Mouse (Mus musculus) lung, embryonic 14.5 days (tissue): ENCODE measurements around the gene Uhrf1bp1. TPM values are rescaled to one million over a fixed set of nuclear protein-coding genes. Genes with fewer than 3 reads are reported as not detected.

Experiments
- ATAC-seq: fragments of 200-750 bp; cut with Nextera tagmentation; 2 replicates; pipeline ENCODE4 v1.8.0; 2017; ENCODE audit warnings: mild to moderate bottlenecking, moderate TSS enrichment, moderate library complexity; ENCODE audit not compliant: insufficient read depth
- DNase-seq: peaks from one replicate; pipeline ENCODE4 v3.0.0-alpha.2; 2015
- H3K27ac ChIP-seq: fragments of 300-500 bp; sonication (generic); 2 replicates; pipeline ENCODE4 v1.5.1; 2014; ENCODE audit warnings: low read depth, mild to moderate bottlenecking, moderate library complexity
- H3K27me3 ChIP-seq: fragments of 300-500 bp; sonication (generic); 2 replicates; pipeline ENCODE4 v1.6.1; 2014; ENCODE audit warnings: low read length, control low read depth; ENCODE audit not compliant: insufficient read depth
- H3K36me3 ChIP-seq: fragments of 300-500 bp; sonication (generic); 2 replicates; pipeline ENCODE4 v1.6.1; 2014; ENCODE audit warnings: control low read depth; ENCODE audit not compliant: insufficient read depth
- H3K4me1 ChIP-seq: fragments of 300-500 bp; sonication (generic); 2 replicates; pipeline ENCODE4 v1.6.1; 2014; ENCODE audit warnings: antibody characterized with exemption, control low read depth; ENCODE audit not compliant: insufficient read depth
- H3K4me2 ChIP-seq: fragments of 300-500 bp; sonication (generic); 2 replicates; pipeline ENCODE4 v1.6.1; 2014; ENCODE audit warnings: mild to moderate bottlenecking
- H3K4me3 ChIP-seq: fragments of 300-500 bp; sonication (generic); 2 replicates; pipeline ENCODE4 v1.5.1; 2014; ENCODE audit warnings: low read depth, low read length
- H3K9ac ChIP-seq: fragments of 300-500 bp; sonication (generic); 2 replicates; pipeline ENCODE4 v1.6.1; 2014
- H3K9me3 ChIP-seq: fragments of 300-500 bp; sonication (generic); 2 replicates; pipeline ENCODE4 v1.6.1; 2016; ENCODE audit warnings: low read depth, low read length, control low read depth
- CTCF ChIP-seq: IDR thresholded peaks from 2 replicates; pipeline ENCODE4 v1.5.1; 2016; ENCODE audit warnings: antibody characterized with exemption, low read depth
- WGBS: fragments of 180-500 bp; shearing (Covaris S2); extraction: QIAGEN DNeasy Blood & Tissue Kit; methylation state at CpG from one replicate; pipeline ENCODE4 v1.1.7; 2014; 5-methylcytosine and 5-hydroxymethylcytosine counted together
- polyA plus RNA-seq: library from polyadenylated mRNA; unstranded; fragments of >200 nt; fragmentation: Nextera tagmentation; extraction: Ambion mirVana; gene quantifications from 2 replicates; pipeline ENCODE4 v1.2.1, GENCODE M21; 2014

Uhrf1bp1 gene
- polyA plus RNA-seq, 1 experiment from 2014 or later: 8.0 TPM

DNA sequence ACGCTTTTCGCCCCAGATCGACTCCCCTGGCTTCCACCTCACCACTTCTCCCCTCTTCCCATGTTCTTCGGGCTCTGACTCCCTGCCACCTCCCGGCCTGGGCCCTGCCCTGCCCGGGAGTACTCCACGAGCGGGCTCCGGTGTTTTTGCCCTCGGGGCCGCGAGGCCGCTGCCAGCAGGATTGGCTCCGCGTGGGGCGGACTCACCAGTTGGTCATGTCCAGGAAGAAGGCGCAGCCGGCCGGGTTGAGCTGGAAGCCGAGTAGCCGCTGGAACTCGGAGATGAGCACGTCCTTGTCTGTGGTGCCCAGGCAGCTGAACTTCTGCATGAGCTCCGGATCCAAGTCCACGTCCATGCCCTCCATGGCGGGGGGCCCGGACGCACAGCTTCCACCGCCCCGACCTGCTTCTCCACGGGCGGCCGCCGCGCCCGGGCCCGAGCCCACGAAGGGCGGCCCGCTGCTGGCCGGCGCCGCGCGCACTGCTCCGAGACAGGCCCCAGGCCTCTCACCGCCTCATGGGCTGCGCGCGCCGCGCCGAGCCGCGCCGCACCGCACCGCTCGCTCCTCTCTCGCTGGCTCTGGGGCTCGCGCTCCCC is 36.2 kb upstream of the Uhrf1bp1 start:
- Histone ChIP-seq H3K27me3 (no peaks in the 10 kb centered on the region), H3K4me2 (peak overlapping the region; percentile 96), H3K36me3 (no peaks in the 10 kb centered on the region), H3K9ac (peak overlapping the region; percentile 93), H3K27ac (peak overlapping the region; percentile 85), H3K4me3 (peak overlapping the region; percentile 93), H3K4me1 (peaks cover 11% of the 10 kb centered on the region), H3K9me3 (no peaks in the 10 kb centered on the region)
- ATAC-seq (peak; percentile 88), DNase-seq (peak; percentile 52)
- no peak for TF ChIP-seq CTCF
- 0% methylated on average over 58 of the region's 62 CpGs for WGBS

DNA sequence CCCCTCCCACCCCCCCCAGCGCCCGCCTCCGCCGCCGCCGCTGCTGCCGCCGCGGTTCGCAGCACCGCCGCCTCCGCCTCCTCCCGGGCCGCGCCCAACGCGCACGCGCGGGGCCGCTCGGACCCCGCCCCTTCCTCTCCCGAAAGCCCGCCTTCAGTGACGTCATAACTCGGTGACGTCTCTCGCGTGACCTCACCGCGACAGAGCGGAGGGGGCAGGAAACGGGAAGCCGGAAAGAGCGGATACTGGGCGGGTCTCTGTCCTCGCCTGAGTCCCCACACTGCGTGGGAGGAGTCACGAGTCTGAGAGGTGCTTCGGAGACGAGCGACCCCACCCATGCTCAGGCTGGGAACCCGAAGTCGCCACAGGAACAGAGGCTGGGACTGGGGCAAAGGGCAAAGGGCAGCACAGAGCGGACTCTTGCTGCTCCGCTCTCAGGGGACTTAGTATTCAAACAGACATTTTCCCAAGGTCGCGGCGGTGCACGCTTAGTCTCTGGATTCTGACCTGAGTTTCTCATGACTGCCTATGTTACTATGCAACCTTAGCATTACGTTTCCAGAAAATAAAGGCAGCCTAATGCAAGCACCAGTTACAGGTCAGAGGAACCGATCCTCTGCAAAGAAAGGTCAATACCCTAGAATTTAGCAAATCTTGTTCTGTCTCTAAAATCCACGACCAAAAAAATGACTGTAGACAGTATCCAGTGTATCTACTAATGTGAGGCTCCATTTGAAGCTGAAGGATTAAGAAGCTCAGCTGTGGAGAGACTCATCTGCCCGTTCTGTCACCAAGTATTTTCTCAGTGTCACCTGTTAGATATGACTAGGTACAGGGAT is 35.5 kb upstream of the Uhrf1bp1 start, which contains the start of gene D17Wsu92e:
TSS of gene D17Wsu92e (minus strand) at position 81 of the 839 bp plus-strand sequence.
- H3K9ac ChIP-seq: peak within 1 kb of the TSS; percentile 93
- peak within 1 kb of the TSS; percentile 93 for H3K4me3 ChIP-seq
- H3K27ac ChIP-seq: peak within 1 kb of the TSS; percentile 85

DNA sequence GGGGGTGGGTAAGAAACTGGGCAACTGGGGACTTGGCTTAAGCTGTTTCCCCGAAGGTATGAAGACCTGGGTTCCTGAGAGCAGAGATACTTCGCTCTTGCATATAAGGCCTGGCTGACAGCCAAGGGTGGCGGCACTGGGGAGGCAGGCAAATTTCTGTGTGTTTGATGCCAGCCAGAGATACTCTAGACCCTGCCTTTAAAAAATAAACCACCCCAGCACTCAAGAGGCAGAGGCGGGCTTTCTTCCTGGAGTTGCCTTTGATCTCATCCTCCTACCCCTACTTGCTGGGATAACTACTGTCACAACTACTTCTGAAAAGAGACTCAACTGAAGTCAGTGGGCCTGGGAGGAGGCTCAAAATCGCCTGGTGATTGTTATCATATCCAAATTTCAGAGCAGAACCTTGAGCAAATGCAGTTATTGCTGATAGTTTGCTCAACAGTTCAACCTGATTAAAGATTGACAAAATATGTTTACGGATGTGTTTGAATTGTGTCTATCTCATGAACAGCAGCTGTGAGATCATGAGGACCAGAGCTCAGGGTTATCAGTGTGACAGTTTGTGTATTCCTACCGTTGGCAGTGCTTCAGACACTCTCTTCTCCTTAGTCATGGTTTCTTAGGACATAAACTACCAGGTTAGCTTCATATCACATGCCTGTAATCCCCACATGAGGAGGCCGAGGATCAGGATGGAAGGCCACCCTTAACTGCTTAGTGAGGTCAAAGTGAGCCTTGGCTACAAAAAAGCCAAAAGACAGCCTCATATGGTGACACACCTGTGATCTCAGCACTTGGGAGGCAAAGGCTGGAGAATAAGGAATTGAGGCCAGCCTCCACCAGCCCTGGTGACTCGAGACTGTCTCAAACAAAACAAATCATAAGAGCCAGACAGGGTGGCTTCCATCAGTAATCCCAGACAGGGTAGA is 34.6 kb upstream of the Uhrf1bp1 start:
- peak overlapping the region; percentile 80 for H3K27ac ChIP-seq
- no peak for DNase-seq
- TF ChIP-seq CTCF: no peak
- no peak for ATAC-seq
- H3K4me3 ChIP-seq: peak overlapping the region; percentile 93
- peaks cover 11% of the 10 kb centered on the region for H3K4me1 ChIP-seq
- no peaks in the 10 kb centered on the region for H3K9me3 ChIP-seq
- H3K4me2 ChIP-seq: peak overlapping the region; percentile 63
- H3K27me3 ChIP-seq: no peaks in the 10 kb centered on the region
- peak overlapping the region; percentile 60; the same call in 1 of the 2 replicates for H3K9ac ChIP-seq
- no peaks in the 10 kb centered on the region for H3K36me3 ChIP-seq
- WGBS: 49% methylated on average over 9 of the region's 9 CpGs

More for the DNA sequence above, 35.5 kb upstream of the Uhrf1bp1 start, which contains the start of gene D17Wsu92e:
- ATAC-seq: peak; percentile 94
- Histone ChIP-seq H3K36me3 (no peaks in the 10 kb centered on the region), H3K4me2 (peak within 1 kb of the TSS; percentile 96), H3K27me3 (no peaks in the 10 kb centered on the region), H3K9me3 (no peaks in the 10 kb centered on the region), H3K4me1 (peaks cover 11% of the 10 kb centered on the region)
- 3% methylated on average over 29 of the region's 56 CpGs for WGBS
- TF ChIP-seq CTCF: no peak
- peak; percentile 100 for DNase-seq

DNA sequence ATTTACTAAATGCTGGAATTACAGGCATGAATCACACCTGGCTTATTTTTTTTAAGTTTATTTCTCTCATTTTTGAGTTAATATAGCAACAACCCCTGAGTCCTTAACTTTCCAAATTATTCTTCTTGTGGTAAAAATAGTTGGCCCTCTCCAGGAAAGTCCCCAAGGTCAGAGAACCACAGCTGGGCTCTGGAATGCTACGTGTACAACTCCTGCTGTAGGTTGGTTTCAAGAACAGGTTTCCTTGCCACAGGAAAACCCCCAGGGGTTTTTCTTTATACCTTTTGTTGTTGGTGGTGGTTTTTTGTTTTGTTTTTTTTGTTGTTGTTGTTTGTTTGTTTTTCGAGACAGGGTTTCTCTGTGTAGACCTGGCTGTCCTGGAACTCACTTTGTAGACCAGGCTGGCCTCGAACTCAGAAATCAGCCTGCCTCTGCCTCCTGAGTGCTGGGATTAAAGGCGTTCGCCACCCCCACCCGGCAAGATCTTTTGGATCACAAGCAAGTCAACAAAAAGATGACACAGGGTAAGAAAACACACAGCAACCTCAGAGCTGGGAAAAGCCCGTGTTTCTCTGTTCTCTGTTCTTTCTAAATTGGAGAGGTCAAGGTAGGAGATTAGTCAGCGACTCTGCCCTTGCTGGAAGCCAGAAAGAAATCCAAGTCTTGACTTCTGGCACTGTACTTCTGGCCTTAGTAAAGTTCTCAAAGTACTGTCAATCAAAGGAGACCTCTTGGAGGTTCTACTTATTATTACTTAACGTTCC is 32.9 kb upstream of the Uhrf1bp1 start:
- Histone ChIP-seq H3K4me3 (no peak overlapping the region), H3K36me3 (no peaks in the 10 kb centered on the region), H3K27me3 (no peaks in the 10 kb centered on the region), H3K27ac (no peak overlapping the region), H3K9ac (no peak overlapping the region), H3K4me1 (peaks cover 11% of the 10 kb centered on the region), H3K9me3 (no peaks in the 10 kb centered on the region), H3K4me2 (no peak overlapping the region)
- DNase-seq (no peak), ATAC-seq (no peak)
- no peak for TF ChIP-seq CTCF
- WGBS: 72% methylated on average over 9 of the region's 9 CpGs

DNA sequence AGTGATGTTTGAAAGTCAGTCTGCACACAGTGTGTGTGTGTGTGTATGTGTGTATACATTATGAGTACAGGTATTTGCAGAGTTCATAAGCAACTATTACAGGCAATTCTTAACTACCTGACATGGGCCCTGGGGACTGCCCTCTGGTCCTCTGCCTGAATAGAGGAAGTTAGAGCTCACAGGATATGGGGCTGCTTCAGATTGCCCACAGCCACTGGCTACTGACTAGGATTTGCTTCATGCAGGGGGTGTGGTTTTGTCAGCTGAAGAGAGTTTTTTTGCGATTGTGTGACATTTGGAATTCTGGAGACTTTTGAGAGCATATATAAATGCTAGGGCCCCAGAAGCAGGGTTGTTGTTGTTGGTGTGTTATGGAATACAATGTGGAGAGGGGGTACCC is 31.3 kb upstream of the Uhrf1bp1 start:
- Histone ChIP-seq H3K27me3 (no peaks in the 10 kb centered on the region), H3K4me3 (no peak overlapping the region), H3K36me3 (no peaks in the 10 kb centered on the region), H3K4me1 (peaks cover 3% of the 10 kb centered on the region; the same call in 1 of the 2 replicates), H3K4me2 (no peak overlapping the region), H3K27ac (no peak overlapping the region), H3K9me3 (no peaks in the 10 kb centered on the region), H3K9ac (no peak overlapping the region)
- ATAC-seq (no peak), DNase-seq (no peak)
- TF ChIP-seq CTCF: no peak
- WGBS: 45% methylated on average over 1 of the region's 1 CpGs

DNA sequence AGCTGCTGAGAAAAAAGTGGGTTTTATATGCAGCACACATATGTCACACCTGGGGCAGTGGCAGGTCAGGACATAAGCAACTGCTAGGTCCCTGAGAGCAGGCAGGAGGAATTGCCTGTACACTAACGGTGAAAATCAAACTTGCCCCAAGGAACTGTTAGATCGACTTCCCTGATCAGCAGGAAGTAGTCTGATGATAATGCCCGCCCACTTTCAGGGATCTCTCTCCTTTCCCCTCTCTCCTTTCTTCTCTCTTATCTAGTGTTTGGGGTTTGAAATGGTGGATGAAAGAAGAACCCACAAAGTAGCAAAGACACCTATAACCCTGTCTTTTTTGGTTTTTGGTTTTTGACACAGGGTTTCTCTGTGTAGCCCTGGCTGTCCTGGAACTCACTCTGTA is 30.7 kb upstream of the Uhrf1bp1 start:
- 24% methylated on average over 3 of the region's 3 CpGs for WGBS
- TF ChIP-seq CTCF: no peak
- peaks cover 3% of the 10 kb centered on the region; the same call in 1 of the 2 replicates for H3K4me1 ChIP-seq
- peak overlapping the region; percentile 36; the same call in 1 of the 2 replicates for H3K4me3 ChIP-seq
- H3K9me3 ChIP-seq: no peaks in the 10 kb centered on the region
- ATAC-seq (no peak), DNase-seq (no peak)
- peak overlapping the region; percentile 68 for H3K4me2 ChIP-seq
- 0 out of 2 replicates have a peak overlapping the region, but pooled peaks have one; percentile 8 for H3K27ac ChIP-seq
- H3K27me3 ChIP-seq: no peaks in the 10 kb centered on the region
- no peak overlapping the region for H3K9ac ChIP-seq
- H3K36me3 ChIP-seq: no peaks in the 10 kb centered on the region
